Mouse (Mus musculus) monocyte, adult 5-6 weeks (primary cell): ENCODE results near the gene Slc25a53. TPM values are rescaled to one million over a fixed set of nuclear protein-coding genes. Genes with fewer than 3 reads are reported as not detected.
"Not testable (repeated sequence)": the region's sequence is repeated elsewhere in the genome, so short reads cannot be mapped to it uniquely, and the experiment has no call there.

Experiments
- ATAC-seq: fragments of 153-309, 156-312 bp; replicated peaks from 2 replicates; pipeline ENCODE4 v1.8.0; 2017; ENCODE audit warnings: mild to moderate bottlenecking; ENCODE audit not compliant: low TSS enrichment, insufficient number of reproducible peaks, severe bottlenecking, poor library complexity, low FRiP score
- total RNA-seq: library from RNA; stranded (forward); fragments of 200-1000, 200-491, 200-594 nt; gene quantifications from 3 replicates; pipeline ENCODE4 v1.2.3, GENCODE M21; 2017

The Slc25a53 gene
- total RNA-seq, 1 experiment from 2014 or later = 8.0 TPM

- ATAC-seq = peak; percentile 89
These were observed 61.5 kb downstream of the Slc25a53 start, which contains the start of the genes Tmsb15l and Tmsb15b1 for GRCm38 (mm10) chrX:136976424-136977084. Tmsb15l (minus strand) TSS chrX:136976869. Tmsb15b1 (minus strand) TSS chrX:136976874.

GRCm38 (mm10) chrX:136975397-136975796 is 62.7 kb downstream of the Slc25a53 start, which contains the start of gene Tmsb15b2:
Tmsb15b2 (minus strand) TSS chrX:136975497.
- ATAC-seq = not testable (repeated sequence)

- ATAC-seq = no peak
These were observed 78.4 kb downstream of the Slc25a53 start for GRCm38 (mm10) chrX:136959688-136960087.

GRCm38 (mm10) chrX:136958300-136958699 is 79.8 kb downstream of the Slc25a53 start:
- ATAC-seq = not testable (repeated sequence)

GRCm38 (mm10) chrX:136957583-136958279 is 80.4 kb downstream of the Slc25a53 start:
- not testable (repeated sequence) for ATAC-seq

- ATAC-seq = no peak
These were observed 100.1 kb downstream of the Slc25a53 start for GRCm38 (mm10) chrX:136937985-136938384.

Other genes starting within 250 kb of the Slc25a53 start
- 0.75 to 3.2 TPM (median 1.3 TPM) in 3 replicates for gene Plp1, start 215.6 kb downstream of the Slc25a53 start, total RNA-seq
- gene Rab9b, start 169.5 kb downstream of the Slc25a53 start, total RNA-seq = not detected in 3 replicates
- gene H2bfm, start 111.0 kb downstream of the Slc25a53 start, total RNA-seq = not detected in 3 replicates
- gene Tmsb15b2, start 62.8 kb downstream of the Slc25a53 start, total RNA-seq = 4.2 TPM in 1 of 3 replicates, not detected in the others
- gene Tmsb15l, start 61.4 kb downstream of the Slc25a53 start, total RNA-seq = 3.4 to 20.1 TPM (median 12.2 TPM) in 3 replicates
- gene Tmsb15b1, start 61.4 kb downstream of the Slc25a53 start, total RNA-seq = 13.1 to 21.8 TPM (median 16.5 TPM) in 3 replicates
- gene Zcchc18, start 45.1 kb downstream of the Slc25a53 start, total RNA-seq = 1.5 to 16.1 TPM (median 3.5 TPM) in 3 replicates
- gene Fam199x, start 11.3 kb upstream of the Slc25a53 start, total RNA-seq = 11.5 to 12.2 TPM (median 11.8 TPM) in 3 replicates
- gene Esx1, start 83.8 kb upstream of the Slc25a53 start, total RNA-seq = not detected in 3 replicates